Mouse (Mus musculus): ENCODE data around the gene Mad2l1bp.

The Mad2l1bp gene

DNA sequence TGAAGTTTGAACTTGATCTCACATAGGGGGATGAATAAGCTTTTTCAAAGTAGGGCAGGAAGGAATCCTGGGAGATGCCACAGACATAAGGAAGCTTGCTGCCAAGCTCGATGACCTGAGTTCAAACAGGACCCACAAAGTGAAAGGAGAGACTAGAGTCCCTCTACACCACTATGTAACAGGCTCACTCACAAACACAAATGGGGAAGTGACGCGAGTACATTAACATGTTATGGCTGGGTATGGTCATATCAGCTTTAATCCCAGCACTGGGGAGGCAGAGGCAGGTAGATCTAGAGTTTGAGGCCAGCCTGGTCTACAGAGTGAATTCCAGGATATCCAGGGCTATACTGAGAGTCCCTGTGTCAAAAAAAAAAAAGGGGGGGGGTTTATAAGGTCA is 983 bp upstream of the Mad2l1bp start:
- no peak for DNase-seq

DNA sequence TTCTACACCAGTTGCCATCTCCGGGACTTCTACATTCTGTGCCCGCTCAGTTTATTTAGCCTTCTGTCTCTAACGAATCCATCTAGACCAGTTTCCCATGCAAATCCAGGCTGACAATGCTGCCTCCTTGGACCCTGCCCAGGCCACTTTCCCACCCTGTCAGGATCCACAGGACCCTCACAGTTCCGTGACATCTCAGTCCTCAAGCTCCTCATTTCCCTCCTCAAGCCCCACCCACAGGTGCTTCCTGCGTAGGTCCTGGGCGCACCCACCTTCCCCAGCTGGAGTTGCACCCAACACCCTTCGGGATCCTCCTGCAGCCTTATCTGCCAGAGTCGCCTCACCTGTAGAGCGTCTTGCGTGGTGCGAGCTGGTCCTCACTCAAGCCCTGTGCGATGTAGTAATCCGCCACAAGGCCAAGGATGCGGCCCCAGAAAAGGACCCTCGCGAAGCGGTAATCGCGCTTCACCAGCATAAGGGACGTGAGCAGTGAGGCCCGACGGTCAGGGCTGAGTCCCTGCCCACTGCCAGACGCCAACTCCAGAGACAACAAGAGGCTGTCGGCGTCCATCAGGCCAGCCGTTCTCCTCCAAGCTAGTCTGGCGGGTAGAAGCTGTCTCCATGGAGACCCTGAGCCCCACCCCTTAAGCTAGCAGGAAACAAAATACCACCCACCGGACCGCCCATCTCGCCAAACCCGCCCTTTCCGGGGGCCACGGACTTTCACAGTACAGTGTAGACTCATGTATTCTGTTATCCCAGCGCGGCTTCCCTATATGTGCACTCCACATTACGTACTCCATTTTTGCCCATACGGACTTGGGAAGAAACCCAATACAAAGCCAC is 9.6 kb downstream of the Mad2l1bp start, which contains the start of gene Rsph9:
Rsph9 (minus strand) TSS at position 639 of the 846 bp plus-strand sequence.
- peak; percentile 87 for DNase-seq

DNA sequence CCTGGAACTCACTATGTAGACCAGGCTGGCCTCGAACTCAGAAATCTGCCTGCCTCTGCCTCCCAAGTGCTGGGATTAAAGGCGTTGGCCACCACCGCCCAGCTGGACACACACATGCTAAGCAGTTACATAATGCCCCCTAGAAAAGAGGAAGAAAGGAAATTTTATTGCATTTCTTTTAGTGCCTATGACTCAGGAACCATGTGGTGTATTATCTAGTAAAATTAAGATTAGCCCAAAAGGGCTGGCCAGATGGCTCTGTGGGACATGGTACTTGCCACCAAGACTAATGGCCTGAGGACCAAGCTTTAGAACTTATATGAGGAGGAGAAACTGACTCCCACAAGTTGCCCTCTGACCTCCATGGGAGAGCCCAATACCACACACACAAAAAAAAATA is 13.5 kb downstream of the Mad2l1bp start:
- DNase-seq = no peak

DNA sequence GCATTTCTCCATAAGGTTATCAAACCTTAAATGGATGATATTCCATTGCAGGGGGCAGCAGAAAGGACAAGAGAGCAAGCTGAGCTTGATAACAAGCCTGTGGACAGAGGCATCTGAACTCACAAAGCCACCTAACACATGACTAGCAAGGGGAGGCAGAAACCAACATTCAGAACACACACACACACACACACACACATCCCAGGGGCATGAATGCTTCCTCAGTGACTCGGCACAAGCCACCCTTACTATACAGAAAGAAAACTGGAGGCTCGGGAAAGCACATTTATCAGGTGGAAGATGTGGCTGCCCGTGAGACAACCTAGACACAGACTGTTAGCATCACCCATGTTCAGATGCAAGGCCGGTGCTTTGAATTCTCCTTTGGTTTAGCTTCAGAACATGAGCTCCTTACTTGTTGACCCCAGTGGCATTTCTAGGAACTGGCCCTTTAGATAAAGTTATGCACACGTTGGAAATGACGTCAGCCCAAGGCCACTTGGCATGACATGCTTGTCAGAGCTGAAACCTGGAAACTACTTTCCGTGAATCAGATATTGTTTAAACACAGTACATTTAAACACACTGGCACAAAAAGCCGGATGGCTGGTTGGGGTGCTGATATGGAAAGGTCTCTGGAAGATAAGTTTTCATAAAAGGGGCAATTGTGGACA is 14.7 kb downstream of the Mad2l1bp start:
- DNase-seq = no peak

DNA sequence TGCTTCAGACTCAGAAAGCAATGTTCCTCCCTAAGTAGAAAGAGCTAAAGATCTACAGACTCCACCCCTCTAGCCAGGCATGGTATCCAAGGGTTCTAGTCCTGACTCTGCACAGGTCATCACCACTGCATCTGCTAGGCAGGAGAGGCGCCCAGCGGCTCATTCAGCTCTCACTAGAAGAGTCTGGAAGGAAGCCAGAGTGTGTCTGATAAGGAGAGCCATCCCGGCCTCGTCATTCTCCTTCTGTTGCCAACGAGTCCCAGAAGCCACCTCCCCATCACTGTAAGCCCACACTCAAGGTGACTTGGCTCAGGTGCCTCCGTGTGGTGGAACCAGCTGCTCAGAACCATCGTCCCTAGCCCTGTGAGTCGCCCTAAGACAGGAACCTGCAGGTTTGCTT is 20.5 kb downstream of the Mad2l1bp start:
- no peak for DNase-seq

DNA sequence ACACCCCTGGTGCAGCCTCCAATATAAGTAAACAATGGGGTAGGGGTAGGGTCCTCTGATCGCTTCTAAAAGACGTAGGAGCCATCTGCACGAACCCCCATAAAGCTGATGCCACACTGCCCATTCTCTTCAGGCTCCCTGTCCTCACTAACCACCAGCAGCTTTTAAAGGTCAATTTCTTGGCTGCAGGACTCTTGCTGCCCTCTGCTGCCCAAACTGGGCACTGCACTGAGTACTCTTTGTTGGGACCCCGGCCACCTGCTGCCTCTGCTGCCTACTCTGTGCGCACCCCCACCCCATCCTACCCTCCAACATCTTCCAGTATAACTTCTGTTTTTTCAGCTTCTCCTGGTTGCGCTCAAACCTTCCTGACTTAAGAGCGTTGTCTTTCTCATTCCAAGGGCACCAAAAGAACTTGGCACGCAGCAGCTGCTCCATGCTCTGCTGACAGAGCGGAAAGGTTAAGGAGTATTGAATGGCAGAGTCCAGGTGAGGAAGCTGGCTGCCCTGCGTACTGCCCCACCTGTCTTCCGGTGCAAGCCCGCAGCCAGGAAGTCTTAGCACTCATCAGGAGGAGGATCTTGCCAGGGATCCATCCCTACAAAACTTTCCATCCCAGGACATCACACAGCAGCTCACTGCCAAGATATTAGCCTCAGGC is 21.2 kb downstream of the Mad2l1bp start:
- peak; percentile 88 for DNase-seq

DNA sequence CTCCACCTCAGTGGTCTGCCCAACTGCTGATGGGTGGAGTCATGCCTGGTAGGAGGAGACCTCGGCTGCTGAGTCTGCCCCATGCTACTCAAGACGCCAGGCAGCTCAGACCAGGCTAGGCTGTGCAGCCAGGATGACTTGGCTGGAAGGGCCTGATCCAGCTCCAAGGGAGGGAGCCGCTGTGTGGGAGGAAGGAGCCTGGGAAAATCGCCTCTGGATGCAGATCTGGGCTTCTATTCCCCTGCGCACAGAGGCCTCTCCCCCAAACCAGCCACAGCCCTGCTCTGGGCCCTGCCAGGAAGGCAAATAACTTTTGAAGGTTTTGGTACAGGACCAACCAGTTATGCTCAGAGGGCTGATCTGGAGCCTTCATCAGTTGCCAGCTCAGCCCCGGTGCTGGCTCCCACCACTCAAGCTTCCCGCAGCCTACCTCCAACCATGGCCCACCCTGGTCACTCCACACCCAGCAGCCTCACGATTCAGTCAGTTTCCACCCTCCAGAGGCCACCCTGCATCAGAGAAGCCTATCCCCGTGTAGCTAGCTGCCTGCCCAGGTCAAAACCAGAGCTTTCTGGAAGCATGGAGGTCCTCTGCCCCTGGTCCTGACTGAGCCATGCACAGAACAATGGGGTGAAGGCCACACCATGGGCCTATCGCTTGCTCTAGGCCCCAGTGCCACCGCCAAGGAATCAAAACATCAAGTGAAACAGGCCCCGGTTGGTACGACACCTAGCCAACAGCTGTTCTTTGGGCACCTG is 23.4 kb downstream of the Mad2l1bp start:
- DNase-seq = no peak

DNA sequence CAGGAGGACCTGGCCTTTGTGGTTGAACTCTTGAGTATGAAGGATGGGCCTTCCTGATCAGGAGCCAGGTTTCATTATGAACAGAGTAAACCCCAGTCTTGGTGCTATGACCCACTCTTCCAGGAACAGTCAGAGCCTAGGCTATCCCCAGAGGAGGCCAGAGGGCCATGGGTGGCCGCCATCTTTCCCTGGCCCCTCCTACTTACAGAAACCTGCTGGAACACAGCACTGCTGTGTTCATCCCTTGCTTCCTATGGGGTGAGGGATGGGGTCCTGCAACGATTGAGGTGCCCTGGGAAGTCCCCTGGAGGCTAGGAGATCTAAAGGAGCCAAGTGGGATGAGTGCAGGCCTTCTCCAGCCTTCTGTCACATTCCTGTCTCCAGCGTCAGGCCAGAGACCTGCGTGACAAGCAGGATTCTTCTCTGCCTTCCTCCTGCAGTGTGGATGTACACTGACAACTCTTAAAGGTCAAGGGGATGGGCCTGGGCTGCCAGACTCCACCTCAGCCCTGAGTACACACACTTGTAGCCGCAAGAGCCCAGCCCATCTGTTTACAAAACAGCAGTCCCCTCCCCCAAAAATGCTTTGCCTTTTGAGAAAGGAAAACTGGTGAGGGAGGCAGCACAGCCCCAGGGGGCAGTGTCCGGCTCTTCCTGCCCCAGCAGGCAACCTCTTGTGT is 25.4 kb downstream of the Mad2l1bp start:
- no peak for DNase-seq

DNA sequence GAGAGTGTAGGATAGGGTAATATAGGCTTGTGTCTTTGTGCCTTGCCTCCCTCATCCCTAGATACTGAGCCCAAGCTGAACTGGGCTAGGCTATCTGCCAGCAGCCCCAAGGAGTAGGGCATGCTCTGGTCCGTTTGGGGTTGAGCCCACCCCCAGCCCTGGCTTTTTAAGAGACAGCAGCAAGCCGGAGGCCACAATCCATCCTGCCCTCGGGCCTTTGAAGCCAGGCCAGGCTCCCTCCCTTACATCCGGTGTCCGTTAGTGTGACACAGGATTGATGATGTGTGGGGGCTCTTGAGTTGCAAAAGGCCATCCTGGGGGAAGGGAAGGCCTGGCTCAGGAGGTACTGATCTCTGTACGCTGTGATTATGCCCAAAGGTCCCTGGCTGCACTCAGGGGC is 26.7 kb downstream of the Mad2l1bp start:
- DNase-seq = no peak

DNA sequence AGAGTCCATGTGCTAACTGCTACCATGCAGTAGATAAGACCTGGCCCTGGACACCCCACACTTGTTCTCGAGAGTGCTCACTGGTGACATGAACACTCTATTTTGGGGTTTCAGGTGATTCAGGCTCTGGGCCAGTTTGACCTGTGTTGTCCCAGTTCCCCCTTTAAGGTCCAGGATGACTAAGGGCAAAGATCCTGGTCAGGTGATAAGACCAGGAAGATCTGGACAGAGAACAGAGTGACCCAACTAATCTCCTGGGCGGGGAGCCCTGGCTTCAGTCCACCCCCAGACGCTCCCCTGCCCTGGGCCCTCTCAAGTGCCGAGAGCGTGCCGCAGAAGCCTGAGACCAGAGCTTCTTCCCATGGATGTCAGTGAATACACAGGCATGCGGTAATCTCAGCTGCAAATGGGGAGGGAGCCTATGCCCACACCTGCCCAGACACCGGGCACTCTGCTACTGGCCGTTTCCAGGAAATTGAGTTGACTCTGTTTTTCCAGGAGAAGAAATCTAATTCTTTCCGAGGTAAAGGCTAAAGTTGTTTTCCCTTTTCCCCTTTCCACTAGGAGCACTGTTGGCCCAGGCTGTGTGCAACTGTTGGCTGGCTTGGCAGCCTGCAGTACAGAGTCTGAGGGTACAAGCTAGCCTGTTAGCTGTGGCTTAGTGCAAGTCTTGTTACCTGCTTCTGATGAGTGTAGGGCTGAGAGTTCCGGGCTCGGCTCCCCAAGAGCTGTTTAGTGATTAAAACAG is 29.2 kb downstream of the Mad2l1bp start:
- no peak for DNase-seq

DNA sequence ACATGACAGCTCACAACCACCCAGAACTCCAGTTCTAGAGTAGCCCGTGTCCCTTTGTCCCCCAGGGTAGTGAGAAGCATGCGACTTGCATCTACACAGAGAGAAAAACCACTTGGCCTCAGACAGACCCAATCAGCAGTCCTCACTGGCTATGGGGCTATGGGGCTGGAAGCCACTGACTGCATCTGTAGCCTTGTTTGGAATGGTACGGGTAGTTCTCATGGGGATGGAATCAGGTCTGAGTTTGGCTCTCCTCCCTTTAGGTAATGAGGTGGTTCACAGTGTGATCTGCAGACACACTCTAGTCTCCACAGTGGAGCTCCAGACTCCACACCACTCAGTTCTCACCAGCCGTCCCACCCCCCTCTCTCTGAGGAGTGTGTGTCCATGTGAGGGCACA is 30.1 kb downstream of the Mad2l1bp start:
- DNase-seq = no peak

DNA sequence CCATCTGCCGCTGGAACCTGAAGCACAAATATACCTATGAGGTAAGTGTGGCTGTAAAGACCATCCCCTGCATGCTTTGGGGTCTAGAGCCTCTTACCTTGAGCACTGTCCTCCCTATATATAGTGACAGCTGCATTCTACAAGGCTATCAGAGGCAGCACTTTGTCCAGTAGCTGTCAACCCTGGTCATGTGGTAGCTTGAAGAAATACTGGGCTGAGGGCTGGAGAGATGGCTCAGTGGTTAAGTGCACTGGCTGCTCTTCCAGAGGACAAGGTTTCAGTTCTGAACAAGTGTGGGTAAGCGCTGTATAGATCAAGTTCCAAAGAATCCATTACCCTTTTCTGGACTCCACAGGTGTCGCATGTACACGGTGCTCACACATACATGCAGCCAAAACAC is 30.6 kb downstream of the Mad2l1bp start:
- DNase-seq = no peak

DNA sequence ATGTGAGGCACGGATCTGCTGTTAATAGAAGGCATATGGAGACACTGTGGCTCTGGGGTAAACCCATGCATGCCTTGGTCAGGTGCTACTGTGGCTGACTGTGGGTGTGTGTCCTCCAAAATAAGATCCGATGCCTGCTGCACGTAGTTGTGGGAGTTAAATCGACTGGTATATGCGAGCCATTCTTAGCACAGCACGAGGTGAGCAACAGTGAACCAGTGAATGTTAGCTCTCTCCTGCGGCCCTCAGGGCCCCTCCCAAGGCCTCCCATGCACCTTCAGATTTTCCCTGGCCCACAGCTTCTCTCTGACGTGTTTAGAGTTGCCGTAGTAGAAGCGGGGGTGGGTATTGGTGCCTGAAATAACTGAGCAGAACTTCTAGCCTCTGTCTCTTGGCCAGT is 33.7 kb downstream of the Mad2l1bp start:
- DNase-seq = no peak

DNA sequence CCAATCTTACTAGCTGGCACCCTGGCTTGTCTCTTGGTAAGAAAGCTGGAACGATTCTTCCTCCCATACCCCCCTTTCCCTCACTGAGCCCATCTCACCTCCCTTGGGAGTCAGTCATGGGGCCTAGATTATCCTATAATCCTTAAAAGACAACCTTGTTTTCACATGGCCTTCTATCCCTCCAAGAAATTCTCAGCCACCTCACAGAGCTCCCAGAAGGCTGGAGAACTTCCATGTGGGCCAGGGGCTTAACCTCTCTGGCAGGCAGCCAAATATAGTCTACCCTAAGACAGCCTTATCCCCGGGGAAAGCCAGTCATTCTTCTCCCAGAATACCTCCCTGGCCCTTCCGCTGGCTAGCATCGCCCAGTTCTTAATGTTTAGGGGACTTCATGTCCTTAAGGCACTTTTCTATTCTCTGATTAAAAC is 34.9 kb downstream of the Mad2l1bp start:
- DNase-seq = no peak

DNA sequence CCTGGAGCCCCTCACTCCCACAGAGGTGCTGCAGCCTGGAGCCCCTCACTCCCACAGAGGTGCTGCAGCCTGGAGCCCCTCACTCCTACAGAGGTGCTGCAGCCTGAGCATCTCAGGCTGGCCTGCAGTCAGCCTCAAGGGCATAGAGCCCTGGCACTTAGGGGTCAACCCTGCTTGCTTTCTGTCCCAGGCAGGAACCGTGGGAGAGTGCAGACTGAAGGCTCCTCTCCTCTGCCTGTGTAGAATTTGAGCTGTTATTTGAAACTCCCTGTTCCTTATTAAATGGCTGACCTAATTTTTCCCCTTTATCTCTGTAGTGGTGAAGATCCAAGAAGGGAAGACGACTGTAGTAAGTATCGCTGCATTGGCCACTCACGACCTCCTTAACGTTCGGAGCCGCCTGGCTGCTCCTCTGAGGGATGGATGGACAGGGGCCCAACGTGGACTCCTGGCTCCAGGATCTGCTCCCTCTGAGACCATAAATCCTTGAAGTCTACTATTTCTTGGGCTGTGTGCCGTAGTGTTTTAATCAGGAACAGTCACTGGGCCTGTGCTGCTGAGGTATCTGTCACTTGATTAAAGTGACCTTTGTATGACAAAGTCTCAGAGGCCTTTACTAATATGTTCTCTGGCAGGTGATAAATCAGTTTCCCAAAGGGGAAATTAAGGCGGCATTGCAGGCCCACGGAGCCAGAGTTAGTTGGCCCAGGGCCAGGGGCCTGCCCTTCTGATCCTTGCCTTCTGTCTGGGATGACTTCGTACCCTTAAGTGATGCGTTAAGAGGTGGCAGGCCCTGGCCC is 35.5 kb downstream of the Mad2l1bp start:
- no peak for DNase-seq

DNA sequence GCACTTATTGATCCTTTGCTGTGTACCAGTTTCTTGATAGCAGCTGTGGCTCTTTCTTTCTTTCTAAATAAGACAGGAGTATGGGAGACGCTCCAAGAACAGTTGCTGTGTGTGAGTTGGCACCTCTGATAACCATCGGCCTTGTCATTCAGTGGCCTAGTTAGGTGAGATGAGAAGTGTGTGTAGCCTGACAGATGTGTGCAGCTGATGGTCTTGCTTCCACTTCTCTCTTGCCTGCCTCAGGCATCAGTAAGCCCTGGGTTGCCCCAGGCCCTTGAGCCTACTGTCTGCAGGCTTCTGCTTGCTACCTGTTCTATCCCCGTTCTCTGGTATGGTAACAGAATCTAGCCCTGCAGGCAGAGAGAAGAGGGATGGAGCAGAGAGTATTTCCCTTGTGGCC is 36.5 kb downstream of the Mad2l1bp start:
- no peak for DNase-seq

DNA sequence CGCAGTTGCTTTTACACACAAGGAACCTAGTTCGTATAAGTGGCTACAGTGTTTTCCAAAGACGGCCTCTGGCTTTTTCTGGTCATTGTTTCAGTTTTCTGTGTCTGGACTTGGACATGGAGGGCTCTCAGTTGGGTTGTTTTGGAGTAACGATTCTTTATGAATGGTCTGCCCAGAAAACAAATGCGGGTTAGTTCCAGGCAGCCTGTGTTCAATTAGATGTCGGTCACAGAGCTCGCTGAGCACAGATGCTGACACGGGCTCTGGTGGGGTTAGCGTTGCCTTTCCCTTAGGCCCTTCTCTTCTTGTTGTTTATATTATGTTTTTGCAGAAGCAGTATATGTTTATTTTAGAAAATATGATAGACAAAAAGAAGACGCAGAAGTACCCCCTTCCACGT is 37.2 kb downstream of the Mad2l1bp start:
- DNase-seq = no peak

DNA sequence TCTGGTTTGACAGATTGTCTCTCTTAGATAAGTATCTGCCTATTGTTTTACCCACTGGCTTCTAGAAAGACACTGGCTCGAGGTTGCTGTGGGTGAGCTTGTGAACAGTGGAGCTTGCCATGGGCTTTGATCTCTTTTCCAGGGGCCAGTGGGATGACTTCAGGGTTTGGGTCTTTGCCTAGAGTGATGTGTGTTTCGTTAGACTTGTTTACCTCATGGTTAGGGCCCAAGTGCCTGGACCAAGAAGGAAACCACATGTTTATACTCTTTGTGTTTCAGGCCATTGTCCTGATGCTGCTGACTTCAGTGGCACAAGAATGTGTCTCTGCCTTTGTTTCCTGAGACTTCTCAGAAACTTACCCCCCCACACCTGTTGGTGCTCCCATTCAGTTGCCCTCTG is 37.9 kb downstream of the Mad2l1bp start:
- DNase-seq = no peak

DNA sequence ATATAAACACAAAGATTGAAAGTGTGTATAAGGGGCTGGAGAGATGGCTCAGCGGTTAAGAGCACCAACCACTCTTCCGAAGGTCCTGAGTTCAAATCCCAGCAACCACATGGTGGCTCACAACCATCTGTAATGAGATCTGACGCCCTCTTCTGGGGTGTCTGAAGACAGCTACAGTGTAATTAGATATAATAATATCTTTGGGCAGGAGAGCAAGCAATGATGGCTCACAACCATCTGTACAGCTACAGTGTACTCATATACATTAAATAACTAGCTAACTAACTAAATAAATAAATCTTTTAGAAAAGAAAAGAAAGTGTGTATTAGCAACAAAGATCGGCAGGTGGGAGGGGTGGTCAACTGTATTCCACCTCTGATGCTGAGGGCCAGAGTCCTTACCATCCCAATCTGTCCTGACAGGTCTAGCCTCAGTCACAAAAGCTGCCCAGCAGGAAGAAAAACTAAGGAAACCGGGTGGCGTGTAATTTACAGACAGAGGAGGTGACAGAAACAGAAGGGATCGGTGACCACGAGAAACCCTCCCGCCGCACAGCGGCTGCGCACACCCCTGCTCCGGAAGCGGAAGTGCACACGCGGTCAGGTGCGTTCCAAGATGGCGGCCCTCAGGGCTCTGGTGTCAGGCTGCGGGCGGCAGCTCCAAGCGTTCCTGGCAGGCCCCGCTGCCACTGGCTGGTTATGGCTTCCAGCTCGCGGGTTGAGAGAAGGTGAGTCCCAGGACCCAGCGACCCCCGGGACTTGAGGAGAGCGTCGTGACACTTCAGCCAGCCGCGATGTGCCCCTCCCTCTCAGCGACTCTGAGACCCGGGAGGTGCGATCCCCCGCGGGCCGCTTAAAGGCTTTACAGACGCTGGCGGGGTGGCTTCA is 42.7 kb downstream of the Mad2l1bp start, which contains the start of gene Mrps18a:
Mrps18a (plus strand) TSS at position 585 of the 888 bp plus-strand sequence.
- peak; percentile 86 for DNase-seq

DNA sequence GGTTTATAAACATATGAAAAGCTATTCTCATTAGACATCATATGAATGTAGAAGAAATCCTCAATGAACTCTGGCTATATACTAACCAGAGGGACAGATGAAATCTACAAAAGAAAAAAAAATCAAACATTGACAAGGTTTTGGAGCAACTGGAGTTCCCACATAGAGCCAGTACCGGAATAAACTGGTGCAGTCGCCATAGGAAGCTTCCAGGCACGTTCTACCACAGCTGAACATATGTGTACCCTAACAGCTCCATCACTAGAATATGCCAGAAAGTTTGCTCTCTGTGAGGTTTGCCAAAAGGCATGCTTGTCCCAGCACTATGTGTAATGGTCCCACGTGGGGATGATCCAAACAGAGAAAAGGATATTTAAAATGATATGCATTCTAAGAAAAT is 45.1 kb downstream of the Mad2l1bp start:
- DNase-seq = no peak
